12 mouse cellular contexts compared by ENCODE assay signal in genomic region chr4:52660701-52661117, GRCm38 (mm10).
DNase-seq lines count a peak whose midpoint lies in the region; ATAC-seq and TF ChIP-seq lines count a peak whose summit lies in the region.
"Had no signal": no experiment of that assay in that cellular context is flagged by ENCODE, and none has a peak within 500 bp of the region (broad histone marks: within the 10 kb centered on the region; RNA-seq: fewer than 3 reads in every experiment).

No protein-coding gene starts in this region.

- H3K9ac ChIP-seq in heart, adult 2 months (ENCODE audit: low read depth, low read length) = no peak overlapping the region
- no peak overlapping the region for H3K9ac ChIP-seq in ES-E14 (ENCODE audit: insufficient read depth, low read depth, low read length, poor library complexity, severe bottlenecking)
- H3K9ac ChIP-seq in forebrain, embryonic 13.5 days = no peak overlapping the region
- H3K9ac ChIP-seq: lung, embryonic 14.5 days had no signal

- H3K9me3 ChIP-seq in ES-E14 (ENCODE audit: control insufficient read depth, insufficient read depth, low read depth, low read length) = no peaks in the 10 kb centered on the region
- no peaks in the 10 kb centered on the region for H3K9me3 ChIP-seq in forebrain, embryonic 13.5 days (replicated peaks)

- no peak overlapping the region for H3K27ac ChIP-seq in heart, adult 2 months
- no peak overlapping the region; the same call in 1 of the 2 replicates for H3K27ac ChIP-seq in ES-E14 (ENCODE audit: insufficient read depth, low read depth, low read length, poor library complexity, severe bottlenecking)
- no peak overlapping the region for H3K27ac ChIP-seq in forebrain, embryonic 13.5 days
- H3K27ac ChIP-seq: kidney, postnatal 0 days had no signal

- H3K4me2 ChIP-seq in forebrain, embryonic 13.5 days = no peak overlapping the region
- H3K4me2 ChIP-seq: lung, embryonic 14.5 days had no signal

- no peak for TF ChIP-seq EP300 in heart, adult 2 months (IDR thresholded peaks at IDR 0.05; ENCODE audit: insufficient read depth, low read depth, low read length)

- peak; percentile 77 for ATAC-seq in forebrain, embryonic 13.5 days
- no peak for ATAC-seq in erythroid progenitor cell, adult 5-6 weeks (replicated peaks; ENCODE audit: low FRiP score, poor library complexity, severe bottlenecking)

- H3K4me3 ChIP-seq in heart, adult 2 months = no peak overlapping the region
- H3K4me3 ChIP-seq in ES-E14 (ENCODE audit: insufficient read depth in 1 of 2, low read depth in 1 of 2, low read length in 2 of 2, poor library complexity in 1 of 2, severe bottlenecking in 1 of 2) = peak overlapping the region in 1 of 2 experiments; percentile 40; a peak in 2 of 4 replicates
- H3K4me3 ChIP-seq in forebrain, embryonic 13.5 days = no peak overlapping the region

- intact Hi-C loops in heart, adult 2 months (cut with DNase I) = no loop called here

- no peak for TF ChIP-seq POLR2A in heart, adult 2 months (IDR thresholded peaks at IDR 0.05; ENCODE audit: insufficient read depth, low read depth, low read length)

- no peak for TF ChIP-seq CTCF in heart, adult 2 months (IDR thresholded peaks at IDR 0.05)

- no peaks in the 10 kb centered on the region for H3K27me3 ChIP-seq in heart, adult 2 months (ENCODE audit: control insufficient read depth, insufficient read depth, low read length)
- H3K27me3 ChIP-seq in forebrain, embryonic 13.5 days = no peaks in the 10 kb centered on the region

- no peaks in the 10 kb centered on the region for H3K79me2 ChIP-seq in heart, adult 2 months (replicated peaks; ENCODE audit: control insufficient read depth, insufficient read depth, low read length)

- 21% methylated on average over 3 of the region's 3 CpGs for WGBS in heart, adult 2 months
- 6% methylated on average over 3 of the region's 3 CpGs for WGBS in forebrain, embryonic 13.5 days

- no peaks in the 10 kb centered on the region for H3K4me1 ChIP-seq in heart, adult 2 months (ENCODE audit: control insufficient read depth, insufficient read depth, low read length)
- no peaks in the 10 kb centered on the region for H3K4me1 ChIP-seq in ES-E14 (ENCODE audit: control insufficient read depth in 2 of 2, insufficient read depth in 2 of 2, low read length in 2 of 2, poor library complexity in 1 of 2)
- H3K4me1 ChIP-seq in forebrain, embryonic 13.5 days = peaks cover 6% of the 10 kb centered on the region

- in situ Hi-C loops in ES-E14 (cut with MboI; ENCODE audit: low sequenced_read_pairs in 2 of 2, unreplicated experiment in 2 of 2) = no loop called here

- no peaks in the 10 kb centered on the region for H3K36me3 ChIP-seq in heart, adult 2 months (ENCODE audit: control insufficient read depth, insufficient read depth, low read length)
- H3K36me3 ChIP-seq in ES-E14 (ENCODE audit: control insufficient read depth, insufficient read depth, low read length, poor library complexity, severe bottlenecking) = no peaks in the 10 kb centered on the region
- H3K36me3 ChIP-seq in forebrain, embryonic 13.5 days (ENCODE audit: poor library complexity, severe bottlenecking) = no peaks in the 10 kb centered on the region

- peak; percentile 54 for DNase-seq in heart, adult 11 months
- no peak for DNase-seq in heart, adult 2 months
- DNase-seq in ES-E14 (ENCODE audit: low read depth, low spot score) = peak; percentile 80
- peak; percentile 45 for DNase-seq in mesoderm, embryonic 11.5 days (ENCODE audit: low read depth, low spot score)
- no peak for DNase-seq in cerebellum, adult 9-10 months
- no peak for DNase-seq in gastrocnemius, adult 18-20 months (ENCODE audit: low spot score)
- DNase-seq: B cell, adult 2 months; thymus, adult 18-20 months had no signal

TF ChIP-seq in ES-E14, 5 proteins besides CTCF, POLR2A, EP300 and RAD21:
- no peak for TF ChIP-seq CHD2 (IDR thresholded peaks at IDR 0.05; ENCODE audit: low read depth, low read length)

Comparison
In these comparisons a context has a peak if more than half of its experiments do, and no peak if none do; other contexts are left out.
1. DNase-seq: peak in heart, adult 11 months (single experiment), ES-E14 (single experiment) and mesoderm, embryonic 11.5 days (single experiment); none in heart, adult 2 months (0 of 2), cerebellum, adult 9-10 months (single experiment) and gastrocnemius, adult 18-20 months (single experiment).